Mouse (Mus musculus) erythroblast, embryonic 14.5 days (primary cell): ENCODE data around the gene Ggn.

Source experiments
- GATA1 ChIP-seq: IDR thresholded peaks from 2 replicates; pipeline ENCODE4 v1.6.1; 2012; ENCODE audit warnings: low read length, inconsistent platforms, mixed read lengths
- TAL1 ChIP-seq: IDR thresholded peaks from 3 replicates; pipeline ENCODE4 v1.6.1; 2012; ENCODE audit warnings: low read length, inconsistent platforms, mixed read lengths

DNA sequence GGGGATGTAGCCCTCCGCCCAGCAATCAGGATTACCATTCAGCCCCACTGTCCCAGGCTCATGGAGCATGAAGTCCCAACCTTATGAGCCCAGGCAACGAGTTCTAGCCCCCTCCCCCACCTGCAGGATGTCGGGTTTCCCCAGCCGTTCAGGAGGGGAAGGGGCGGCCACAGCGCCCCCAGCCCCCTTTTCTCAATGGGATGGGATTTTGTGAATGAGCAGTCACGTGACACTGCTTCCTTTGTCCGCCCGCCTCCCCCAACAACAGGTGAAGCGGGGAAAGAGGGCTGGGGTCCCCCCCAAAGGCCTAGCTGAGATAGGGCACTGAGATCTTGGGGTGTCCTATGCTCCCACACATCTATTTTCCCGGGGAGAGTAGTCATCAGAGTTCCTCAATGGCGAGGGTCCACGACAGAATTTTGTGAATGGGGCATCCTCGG, 1.2 kb upstream of the Ggn start:
- no peak for TF ChIP-seq TAL1
- TF ChIP-seq GATA1, result no peak
